Mouse (Mus musculus): Measurements from ENCODE around the gene Ankrd11.

DNA sequence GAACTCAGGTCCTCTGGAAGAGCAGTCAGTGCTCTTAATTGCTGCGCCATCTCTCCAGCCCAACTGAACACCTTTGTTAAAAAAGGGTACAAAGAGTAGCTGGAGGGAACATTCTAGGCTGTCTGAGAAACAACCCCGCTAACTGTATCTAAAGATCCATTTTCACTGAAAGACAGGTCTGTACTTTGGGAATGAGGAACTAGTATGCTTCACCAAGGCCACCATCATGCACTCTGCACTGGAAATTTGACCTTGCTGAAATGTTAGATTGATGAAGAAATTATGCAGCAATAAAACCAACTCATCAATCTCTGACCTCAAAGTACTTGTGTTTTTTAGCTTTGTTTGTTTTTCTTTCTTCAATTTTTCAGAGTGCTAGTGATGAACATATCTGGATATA is 17.9 kb downstream of the Ankrd11 start:
- TF ChIP-seq EP300 (IDR thresholded peaks at IDR 0.05; ENCODE audit: low read depth) (no peak), CTCF (IDR thresholded peaks at IDR 0.05; ENCODE audit: low read depth) (no peak)
